Mouse (Mus musculus) lung, postnatal 0 days (tissue): ENCODE data around the gene Gm10840.

Experiments used
- CTCF ChIP-seq: IDR thresholded peaks from 2 replicates; pipeline ENCODE4 v1.5.1; 2016; ENCODE audit warnings: antibody characterized with exemption, mild to moderate bottlenecking
- EP300 ChIP-seq: IDR thresholded peaks from 2 replicates; pipeline ENCODE4 v1.6.1; 2016; ENCODE audit warnings: antibody characterized with exemption, mild to moderate bottlenecking, control low read depth

DNA sequence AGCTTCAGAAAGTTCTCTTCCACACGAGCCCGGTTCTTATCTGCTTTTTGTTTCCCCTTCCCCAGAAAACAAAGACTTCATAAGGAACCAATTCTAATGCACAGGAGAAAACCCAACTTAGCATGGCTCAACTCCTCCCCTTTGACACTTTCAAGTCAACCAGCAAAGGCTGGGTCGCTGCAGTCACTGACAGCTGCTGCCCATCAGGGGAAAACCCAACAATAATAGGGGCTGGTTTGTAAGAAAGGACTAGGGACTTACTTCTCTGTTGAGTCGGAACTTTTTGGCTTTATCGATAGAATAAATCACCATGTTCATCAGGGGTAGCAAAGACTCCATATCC, 41.4 kb downstream of the Gm10840 start, which contains the start of gene Strada:
- TF ChIP-seq EP300 (no peak), CTCF (no peak)
